Mouse (Mus musculus) hindbrain, embryonic 12.5 days (tissue): ENCODE measurements around the gene Bicdl2. TPM values are rescaled to one million over a fixed set of nuclear protein-coding genes. Genes with fewer than 3 reads are reported as not detected.

Experiments
- ATAC-seq: fragments of 200-750 bp; cut with Nextera tagmentation; 2 replicates; pipeline ENCODE4 v1.8.0; 2017; ENCODE audit warnings: moderate TSS enrichment; ENCODE audit not compliant: low FRiP score
- H3K27ac ChIP-seq: fragments of 300-500 bp; sonication (generic); 2 replicates; pipeline ENCODE4 v1.5.1; 2016; ENCODE audit warnings: mild to moderate bottlenecking
- H3K27me3 ChIP-seq: fragments of 300-500 bp; sonication (generic); 2 replicates; pipeline ENCODE4 v1.6.1; 2016; ENCODE audit warnings: mild to moderate bottlenecking
- H3K36me3 ChIP-seq: fragments of 300-500 bp; sonication (generic); 2 replicates; pipeline ENCODE4 v1.6.1; 2016; ENCODE audit warnings: mild to moderate bottlenecking
- H3K4me1 ChIP-seq: fragments of 300-500 bp; sonication (generic); 2 replicates; pipeline ENCODE4 v1.6.1; 2016
- H3K4me2 ChIP-seq: fragments of 300-500 bp; sonication (generic); replicated peaks from 2 replicates; pipeline ENCODE4 v1.6.1; 2016; ENCODE audit warnings: mild to moderate bottlenecking
- H3K4me3 ChIP-seq: fragments of 300-500 bp; sonication (generic); 2 replicates; pipeline ENCODE4 v1.5.1; 2016; ENCODE audit warnings: mild to moderate bottlenecking
- H3K9ac ChIP-seq: fragments of 300-500 bp; sonication (generic); 2 replicates; pipeline ENCODE4 v1.6.1; 2016; ENCODE audit warnings: mild to moderate bottlenecking, moderate library complexity
- H3K9me3 ChIP-seq: fragments of 300-500 bp; sonication (generic); replicated peaks from 2 replicates; pipeline ENCODE4 v1.6.1; 2016; ENCODE audit warnings: mild to moderate bottlenecking
- WGBS: fragments of 180-500 bp; shearing (Covaris S2); methylation state at CpG from one replicate; pipeline ENCODE4 v1.1.7; 2016; 5-methylcytosine and 5-hydroxymethylcytosine counted together
- polyA plus RNA-seq: library from polyadenylated mRNA; unstranded; fragments of >200 nt; fragmentation: Nextera tagmentation; extraction: Ambion mirVana; gene quantifications from 2 replicates; pipeline ENCODE4 v1.2.1, GENCODE M21; 2016

Bicdl2 gene
- polyA plus RNA-seq, result 0.50 and 0.57 TPM in 2 replicates

GRCm38 (mm10) chr17:23660117-23660875 is at the start of gene Bicdl2:
TSS of gene Bicdl2 (plus strand) at chr17:23660506.
- Histone ChIP-seq H3K27me3 (peaks cover 49% of the 10 kb centered on the region), H3K4me1 (no peaks in the 10 kb centered on the region), H3K4me2 (0 out of 2 replicates have a peak within 1 kb of the TSS, but pooled peaks have one; percentile 3), H3K4me3 (no peak within 1 kb of the TSS), H3K9me3 (no peaks in the 10 kb centered on the region), H3K27ac (no peak within 1 kb of the TSS), H3K9ac (no peak within 1 kb of the TSS), H3K36me3 (no peaks in the 10 kb centered on the region)
- no peak for ATAC-seq
- WGBS, result 7% methylated on average over 27 of the region's 27 CpGs

- no peak overlapping the region for H3K27ac ChIP-seq
- no peak overlapping the region for H3K9ac ChIP-seq
- peaks cover 5% of the 10 kb centered on the region for H3K27me3 ChIP-seq
- no peak overlapping the region for H3K4me2 ChIP-seq
- no peaks in the 10 kb centered on the region for H3K9me3 ChIP-seq
- 66% methylated on average over 9 of the region's 9 CpGs for WGBS
- H3K4me3 ChIP-seq, result no peak overlapping the region
- no peak for ATAC-seq
- H3K4me1 ChIP-seq, result no peaks in the 10 kb centered on the region
- no peaks in the 10 kb centered on the region for H3K36me3 ChIP-seq
These were observed 43.2 kb upstream of the Bicdl2 start for GRCm38 (mm10) chr17:23617087-23617486.

DNA sequence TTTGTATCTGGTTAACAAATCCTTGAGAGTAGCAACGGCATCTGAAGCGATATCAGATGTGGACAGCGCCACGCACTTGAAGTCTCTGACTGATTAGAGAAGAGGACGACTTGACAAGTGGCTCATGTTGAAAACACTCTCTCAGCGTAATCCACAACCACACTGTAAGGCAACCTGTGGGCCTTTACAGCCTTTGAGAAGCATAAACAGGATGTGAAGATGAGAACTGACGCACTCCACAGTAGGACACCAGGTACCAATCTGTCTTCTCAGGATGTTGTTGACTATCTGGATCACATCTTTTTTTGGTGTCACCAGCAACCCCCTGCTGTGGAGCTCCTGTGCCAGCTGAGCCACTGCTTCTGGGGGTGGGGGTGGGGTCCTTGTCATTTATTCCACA is 40.0 kb upstream of the Bicdl2 start:
- Histone ChIP-seq H3K36me3 (no peaks in the 10 kb centered on the region), H3K4me2 (no peak overlapping the region), H3K9ac (no peak overlapping the region), H3K4me1 (no peaks in the 10 kb centered on the region), H3K27ac (no peak overlapping the region), H3K27me3 (peaks cover 5% of the 10 kb centered on the region), H3K9me3 (no peaks in the 10 kb centered on the region), H3K4me3 (no peak overlapping the region)
- no peak for ATAC-seq
- 75% methylated on average over 7 of the region's 7 CpGs for WGBS

DNA sequence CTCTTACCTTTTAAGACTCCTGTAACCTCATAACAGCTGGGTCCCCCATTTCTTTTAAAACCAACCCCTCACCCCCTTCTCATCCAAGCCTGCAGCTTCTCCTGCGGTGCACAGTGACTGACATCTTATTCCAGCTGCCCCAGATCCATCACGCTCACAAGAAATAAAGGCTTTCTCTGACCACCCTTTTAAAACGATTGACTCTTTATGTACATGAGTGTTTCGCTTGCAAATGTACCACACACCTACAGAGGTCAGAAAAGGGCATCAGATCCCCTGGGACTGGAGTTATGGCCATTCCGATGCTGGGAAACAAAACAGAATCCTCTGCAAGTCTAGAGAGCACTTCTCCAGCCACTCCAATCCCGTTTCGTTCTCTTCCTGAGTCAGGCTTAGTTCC is 32.5 kb upstream of the Bicdl2 start:
- peaks cover 3% of the 10 kb centered on the region; the same call in 1 of the 2 replicates for H3K27me3 ChIP-seq
- no peak for ATAC-seq
- H3K4me3 ChIP-seq, result no peak overlapping the region
- 32% methylated on average over 7 of the region's 7 CpGs for WGBS
- H3K36me3 ChIP-seq, result no peaks in the 10 kb centered on the region
- H3K4me1 ChIP-seq, result peaks cover 5% of the 10 kb centered on the region; the same call in 1 of the 2 replicates
- no peak overlapping the region for H3K9ac ChIP-seq
- no peaks in the 10 kb centered on the region for H3K9me3 ChIP-seq
- no peak overlapping the region for H3K27ac ChIP-seq
- no peak overlapping the region for H3K4me2 ChIP-seq

- no peaks in the 10 kb centered on the region for H3K36me3 ChIP-seq
- ATAC-seq, result peak; percentile 71
- H3K4me1 ChIP-seq, result peaks cover 5% of the 10 kb centered on the region; the same call in 1 of the 2 replicates
- H3K27ac ChIP-seq, result no peak overlapping the region
- no peaks in the 10 kb centered on the region for H3K9me3 ChIP-seq
- WGBS, result 17% methylated on average over 22 of the region's 22 CpGs
- 0 out of 2 replicates have a peak overlapping the region, but pooled peaks have one; percentile 28 for H3K9ac ChIP-seq
- peak overlapping the region; percentile 41 for H3K4me2 ChIP-seq
- H3K27me3 ChIP-seq, result peaks cover 3% of the 10 kb centered on the region; the same call in 1 of the 2 replicates
- H3K4me3 ChIP-seq, result peak overlapping the region; percentile 8; the same call in 1 of the 2 replicates
These were observed 29.9 kb upstream of the Bicdl2 start for GRCm38 (mm10) chr17:23630195-23631020.

- 85% methylated on average over 8 of the region's 8 CpGs for WGBS
- Histone ChIP-seq H3K9ac (no peak overlapping the region), H3K4me3 (no peak overlapping the region), H3K9me3 (no peaks in the 10 kb centered on the region), H3K36me3 (no peaks in the 10 kb centered on the region), H3K4me1 (peaks cover 5% of the 10 kb centered on the region; the same call in 1 of the 2 replicates), H3K4me2 (no peak overlapping the region), H3K27ac (no peak overlapping the region), H3K27me3 (peaks cover 7% of the 10 kb centered on the region; the same call in 1 of the 2 replicates)
- no peak for ATAC-seq
These were observed 29.1 kb upstream of the Bicdl2 start for GRCm38 (mm10) chr17:23631241-23631640.

DNA sequence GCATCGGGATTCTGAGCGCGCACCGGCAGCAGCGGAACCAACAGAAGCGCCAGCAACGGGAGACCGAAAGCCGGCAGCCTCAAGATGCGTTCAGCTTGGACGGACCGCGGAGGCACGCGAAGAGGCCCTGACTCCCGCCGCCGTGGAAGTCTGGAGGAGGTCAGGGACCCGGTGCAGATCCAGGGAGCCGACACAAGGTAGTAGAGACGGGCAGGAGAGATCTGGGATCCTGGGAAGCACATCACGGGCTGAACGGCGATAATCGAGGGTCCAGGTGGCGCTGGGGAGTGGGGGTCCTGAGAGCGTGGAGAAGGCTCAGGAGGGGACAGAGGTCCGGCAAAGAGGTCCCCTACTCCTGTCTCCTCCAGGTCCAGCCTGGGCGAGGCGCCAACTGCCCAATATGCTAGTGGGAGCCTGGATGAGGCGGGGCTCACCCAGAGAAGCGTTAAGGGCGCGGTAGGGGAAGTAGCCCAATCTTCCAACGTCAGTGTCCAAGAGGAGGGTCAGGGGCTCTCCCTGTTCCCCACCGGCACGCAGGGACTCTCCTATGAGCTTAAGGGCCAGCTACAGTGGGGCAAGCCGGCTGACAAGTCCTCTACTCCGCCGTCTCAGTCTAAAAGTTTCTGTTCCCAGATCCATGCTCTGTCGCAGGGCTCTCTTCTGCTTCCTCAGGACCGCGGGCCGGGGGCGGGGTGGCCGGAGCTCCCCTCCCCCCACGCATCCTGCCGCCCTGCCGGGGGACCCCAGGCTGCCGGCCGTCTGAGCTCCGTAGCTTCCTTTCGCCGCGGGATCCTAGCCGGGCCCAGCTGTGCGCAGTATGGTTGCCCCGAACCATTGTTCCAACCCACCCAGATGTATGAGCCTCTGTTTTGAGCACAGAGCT is 15.5 kb upstream of the Bicdl2 start, which contains the start of gene Mmp25:
Mmp25 (minus strand) TSS at position 665 of the 883 bp plus-strand sequence.
- Histone ChIP-seq H3K4me2 (peak within 1 kb of the TSS; percentile 65), H3K36me3 (no peaks in the 10 kb centered on the region), H3K9me3 (no peaks in the 10 kb centered on the region), H3K27me3 (peaks cover 34% of the 10 kb centered on the region), H3K4me3 (peak within 1 kb of the TSS; percentile 37), H3K27ac (no peak within 1 kb of the TSS), H3K9ac (peak within 1 kb of the TSS; percentile 55), H3K4me1 (peaks cover 12% of the 10 kb centered on the region)
- peak; percentile 56; the same call in 1 of the 2 replicates for ATAC-seq
- under 1% methylated on average over 58 of the region's 58 CpGs for whole genome bisulfite sequencing

DNA sequence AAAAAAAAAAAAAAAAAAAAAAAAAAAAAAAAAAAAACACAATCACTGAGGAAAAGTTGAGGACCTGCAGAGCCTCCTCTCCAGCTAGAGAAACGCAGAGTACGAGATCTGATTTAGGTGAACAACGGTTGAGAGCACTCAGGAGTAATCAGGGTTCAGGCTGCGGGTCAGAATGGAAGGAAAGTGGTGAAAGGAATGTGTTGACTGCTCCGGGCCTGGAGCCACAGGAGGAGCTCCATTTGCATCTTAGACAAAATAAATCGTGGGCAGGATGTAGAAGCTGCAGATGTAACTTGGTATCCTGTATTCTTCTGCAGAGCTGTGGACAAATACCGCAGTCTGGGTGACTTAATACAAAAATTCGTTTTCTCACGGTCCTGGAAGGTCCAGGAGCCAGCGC is 14.4 kb upstream of the Bicdl2 start:
- H3K9me3 ChIP-seq, result no peaks in the 10 kb centered on the region
- H3K4me1 ChIP-seq, result peaks cover 12% of the 10 kb centered on the region
- no peak overlapping the region for H3K4me3 ChIP-seq
- H3K27me3 ChIP-seq, result peaks cover 34% of the 10 kb centered on the region
- H3K9ac ChIP-seq, result no peak overlapping the region
- WGBS, result 28% methylated on average over 10 of the region's 10 CpGs
- H3K27ac ChIP-seq, result no peak overlapping the region
- ATAC-seq, result no peak
- no peaks in the 10 kb centered on the region for H3K36me3 ChIP-seq
- H3K4me2 ChIP-seq, result no peak overlapping the region

GRCm38 (mm10) chr17:23651363-23651762 is 8.9 kb upstream of the Bicdl2 start:
- Histone ChIP-seq H3K36me3 (no peaks in the 10 kb centered on the region), H3K9me3 (no peaks in the 10 kb centered on the region), H3K9ac (no peak overlapping the region), H3K4me2 (no peak overlapping the region), H3K4me3 (no peak overlapping the region), H3K27ac (no peak overlapping the region), H3K27me3 (peaks cover 11% of the 10 kb centered on the region), H3K4me1 (no peaks in the 10 kb centered on the region)
- no peak for ATAC-seq
- WGBS, result 83% methylated on average over 6 of the region's 6 CpGs

DNA sequence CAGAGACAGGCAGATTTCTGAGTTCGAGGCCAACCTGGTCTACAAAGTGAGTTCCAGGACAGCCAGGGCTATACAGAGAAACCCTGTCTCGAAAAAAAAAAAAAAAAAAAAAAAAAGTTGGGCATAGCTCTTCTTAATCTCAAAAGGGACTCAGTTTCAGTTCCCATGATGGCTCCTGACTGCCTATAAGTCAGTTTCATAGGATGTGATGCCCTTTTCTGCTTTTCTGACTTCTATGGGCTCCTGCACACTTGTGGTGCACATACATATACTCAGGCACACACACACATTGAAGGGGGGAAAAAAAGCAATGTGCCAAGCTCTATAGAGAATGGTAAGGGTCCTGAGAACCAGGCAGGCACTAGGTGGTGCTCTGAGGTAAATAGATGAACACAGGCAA is 7.0 kb upstream of the Bicdl2 start:
- Histone ChIP-seq H3K36me3 (no peaks in the 10 kb centered on the region), H3K27me3 (peaks cover 5% of the 10 kb centered on the region), H3K4me2 (no peak overlapping the region), H3K27ac (no peak overlapping the region), H3K9me3 (no peaks in the 10 kb centered on the region), H3K9ac (no peak overlapping the region), H3K4me3 (no peak overlapping the region), H3K4me1 (no peaks in the 10 kb centered on the region)
- no peak for ATAC-seq
- 58% methylated on average over 2 of the region's 2 CpGs for WGBS

DNA sequence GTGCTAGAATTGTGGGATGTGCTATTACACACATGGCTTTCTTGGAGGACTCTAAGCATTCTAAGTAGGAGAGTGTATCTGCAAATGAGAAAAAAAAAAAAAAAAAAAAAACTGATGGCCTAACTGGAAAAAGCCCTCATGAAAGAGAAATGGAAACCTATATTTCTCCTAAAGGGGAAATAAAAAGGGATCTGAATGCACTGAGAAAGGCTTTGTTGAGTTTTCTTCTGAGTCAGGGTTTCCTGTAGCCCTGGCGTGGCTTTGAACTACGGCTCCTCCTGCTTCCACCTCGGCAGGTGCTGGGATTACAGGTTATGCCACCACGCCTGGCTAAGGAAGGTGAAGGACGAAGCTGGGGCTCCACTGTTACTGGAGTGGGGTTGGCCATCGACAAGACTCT is 6.3 kb upstream of the Bicdl2 start:
- no peak for ATAC-seq
- Histone ChIP-seq H3K36me3 (no peaks in the 10 kb centered on the region), H3K4me2 (no peak overlapping the region)

More for the DNA sequence above, 6.3 kb upstream of the Bicdl2 start:
- no peak overlapping the region for H3K9ac ChIP-seq
- H3K27ac ChIP-seq, result no peak overlapping the region
- 57% methylated on average over 6 of the region's 6 CpGs for WGBS
- no peak overlapping the region for H3K4me3 ChIP-seq
- H3K9me3 ChIP-seq, result no peaks in the 10 kb centered on the region
- no peaks in the 10 kb centered on the region for H3K4me1 ChIP-seq
- H3K27me3 ChIP-seq, result peaks cover 6% of the 10 kb centered on the region
